In genomic region chr12:100609766-100610165, GRCm38 (mm10) we compare ENCODE assay signal across 13 mouse cellular contexts.
"Had no signal": no experiment of that assay in that cellular context is flagged by ENCODE, and none has a peak within 500 bp of the region (broad histone marks: within the 10 kb centered on the region; RNA-seq: fewer than 3 reads in every experiment).

No protein-coding gene starts in this region.

- DNase-seq: kidney, adult 8-10 months; kidney, postnatal 10 days; kidney, postnatal 36 days; layer of hippocampus, postnatal 36 days; left cerebral cortex, postnatal 4 days; liver, postnatal 0 days; lung, embryonic 14.5 days; midbrain, embryonic 14.5 days; right cerebral cortex, adult 18-20 months; right cerebral cortex, postnatal 14 days; right cerebral cortex, postnatal 4 days; thymus, postnatal 25 days had no signal

- ATAC-seq: liver, postnatal 0 days; lung, postnatal 0 days had no signal
